Mouse (Mus musculus) fat pad, adult 2 months (tissue): ENCODE data around the gene Prss46.

ENCODE experiments used
- DNase-seq: peaks from one replicate; pipeline ENCODE4 v3.0.0-alpha.2; 2011; ENCODE audit warnings: low read depth, low spot score; ENCODE audit errors: extremely low read depth

The Prss46 gene

DNA sequence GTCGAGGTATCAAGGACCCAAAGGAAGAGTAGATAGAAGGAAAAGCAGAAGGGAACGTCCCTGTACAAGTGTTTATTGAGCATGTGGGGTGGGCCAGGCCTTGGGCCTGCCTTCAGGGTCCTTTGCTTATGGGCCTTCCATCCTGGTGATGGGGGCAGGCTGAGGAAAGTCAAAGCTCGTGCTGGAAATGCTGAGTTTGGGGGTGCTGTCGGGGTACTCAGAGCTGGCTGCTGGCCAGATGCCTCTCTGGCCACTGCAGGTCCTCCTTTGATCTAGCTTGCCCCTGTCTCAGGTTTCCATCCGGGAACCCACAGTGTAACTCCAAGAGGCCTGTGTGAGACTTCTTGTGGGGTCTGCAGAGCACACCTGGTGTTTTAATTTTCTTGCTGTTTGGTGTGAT, 14.2 kb downstream of the Prss46 start:
- no peak for DNase-seq

DNA sequence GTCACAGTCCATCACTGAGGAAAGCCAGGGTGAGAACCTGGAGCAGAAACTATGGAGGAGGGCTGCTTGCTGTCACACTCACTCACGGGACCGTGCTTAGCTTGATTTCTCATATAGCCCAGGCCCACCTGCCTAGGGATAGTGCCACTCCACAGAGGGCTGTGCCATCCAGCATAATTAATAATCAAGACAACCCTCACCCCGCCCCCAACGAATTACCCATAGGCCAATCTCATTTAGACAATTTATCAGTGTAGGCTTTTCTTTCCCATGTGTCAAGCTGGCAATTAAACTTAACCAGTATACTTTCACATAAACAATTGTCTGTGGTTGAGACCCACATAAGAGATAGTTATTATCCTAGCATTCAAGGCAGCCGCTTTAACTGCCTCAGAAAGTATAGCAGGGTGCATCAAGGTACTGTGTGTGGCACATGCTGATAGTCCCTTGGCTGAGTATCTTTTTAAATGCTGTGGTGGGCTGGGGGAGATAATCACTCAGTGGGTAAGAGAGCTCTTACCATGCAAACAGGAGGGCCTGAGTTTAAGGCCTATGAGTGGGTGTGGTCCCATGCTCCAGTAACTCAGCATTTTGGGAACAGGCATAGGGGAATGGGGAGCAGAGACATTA, 14.8 kb downstream of the Prss46 start:
- DNase-seq, result no peak

DNA sequence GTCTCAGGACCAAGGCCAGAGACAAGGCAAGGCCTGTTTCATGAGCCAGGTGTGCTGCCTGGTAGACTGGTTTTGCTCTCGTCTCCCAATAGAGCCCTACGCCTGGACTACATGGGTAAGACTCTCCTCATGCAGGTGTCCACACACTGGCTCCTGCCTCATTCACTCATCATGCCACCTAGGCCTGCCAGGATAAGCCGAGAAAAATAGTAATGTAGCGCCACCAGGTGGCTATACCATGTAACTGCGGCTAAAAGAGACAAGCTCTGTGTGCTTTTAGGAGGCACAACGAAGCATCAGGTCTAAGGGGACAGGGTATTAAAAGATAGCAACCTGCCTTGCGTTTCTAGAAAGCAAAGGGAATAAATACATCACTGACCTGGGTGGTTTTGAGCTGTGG, 26.7 kb downstream of the Prss46 start:
- DNase-seq, result no peak

DNA sequence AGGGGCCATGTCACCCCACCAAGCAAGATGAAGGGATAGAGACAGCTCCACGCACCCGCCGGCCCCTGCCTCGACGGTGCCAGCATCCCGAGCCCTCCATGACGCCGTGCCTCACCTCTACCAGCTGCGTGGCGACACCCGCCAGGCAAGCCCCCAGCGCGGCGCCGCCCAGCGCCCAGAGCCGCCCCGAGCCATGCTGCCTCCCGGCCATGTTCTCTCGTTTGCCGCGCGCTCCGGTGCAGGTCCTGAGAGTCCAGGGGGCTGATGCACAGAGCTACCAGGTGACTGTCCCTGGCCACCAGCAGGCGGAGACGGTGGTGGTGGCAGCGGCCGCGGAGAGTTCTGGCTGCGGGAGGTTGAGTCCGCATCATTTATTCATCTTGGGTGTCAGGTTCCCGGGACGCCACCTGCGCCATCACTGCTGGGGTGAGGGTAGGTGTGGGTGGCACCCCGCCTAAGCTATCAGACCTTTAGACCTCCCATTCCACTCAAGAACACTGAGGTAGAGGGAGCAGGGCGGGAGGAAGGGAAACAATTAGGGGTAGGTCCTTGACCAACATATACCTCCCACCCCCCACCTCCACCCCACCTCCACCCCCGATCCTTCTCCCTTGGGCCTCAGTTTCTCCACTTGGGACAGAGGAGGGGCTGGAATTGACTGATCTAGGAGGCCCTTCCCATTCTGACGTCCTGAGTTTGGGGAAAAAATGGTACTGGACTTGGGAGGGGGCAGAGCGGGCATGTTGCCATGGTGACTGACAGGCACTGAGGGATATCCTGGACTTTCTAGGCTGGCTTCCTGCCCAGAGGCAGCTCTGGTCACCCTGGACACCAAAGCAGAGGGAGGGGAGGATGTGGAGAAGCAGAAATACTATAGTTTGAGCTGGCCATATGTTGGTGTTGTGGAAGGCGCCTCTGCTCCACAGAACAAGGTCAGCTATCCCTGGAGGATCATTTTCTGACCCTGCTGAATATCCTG, 29.7 kb downstream of the Prss46 start:
- no peak for DNase-seq

DNA sequence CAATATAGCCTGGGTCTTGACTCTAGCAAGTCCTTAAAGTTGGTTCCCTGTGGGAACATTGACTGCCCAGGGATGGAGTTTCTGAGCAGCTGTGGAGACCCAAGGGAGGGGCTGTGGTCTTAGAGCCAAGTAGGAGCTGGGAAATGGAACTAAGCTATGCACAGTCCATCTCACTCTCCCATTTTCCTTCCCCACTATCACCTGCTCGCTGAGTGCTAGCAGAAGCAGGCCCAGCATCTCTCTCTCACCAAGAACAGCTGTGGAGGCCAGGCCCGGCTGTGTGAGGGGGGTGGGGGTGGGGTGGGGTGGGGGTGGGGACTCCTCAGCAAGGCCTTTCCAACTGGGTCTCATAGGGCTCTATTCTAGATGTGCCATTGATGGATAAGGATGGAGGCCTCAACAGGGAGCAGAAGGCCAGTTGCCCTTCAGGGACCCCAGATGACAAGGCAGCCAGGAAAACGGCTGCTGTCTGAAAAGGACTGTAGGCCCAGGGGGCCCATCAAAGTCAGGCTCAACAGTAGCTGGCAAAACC, 30.4 kb downstream of the Prss46 start:
- no peak for DNase-seq

DNA sequence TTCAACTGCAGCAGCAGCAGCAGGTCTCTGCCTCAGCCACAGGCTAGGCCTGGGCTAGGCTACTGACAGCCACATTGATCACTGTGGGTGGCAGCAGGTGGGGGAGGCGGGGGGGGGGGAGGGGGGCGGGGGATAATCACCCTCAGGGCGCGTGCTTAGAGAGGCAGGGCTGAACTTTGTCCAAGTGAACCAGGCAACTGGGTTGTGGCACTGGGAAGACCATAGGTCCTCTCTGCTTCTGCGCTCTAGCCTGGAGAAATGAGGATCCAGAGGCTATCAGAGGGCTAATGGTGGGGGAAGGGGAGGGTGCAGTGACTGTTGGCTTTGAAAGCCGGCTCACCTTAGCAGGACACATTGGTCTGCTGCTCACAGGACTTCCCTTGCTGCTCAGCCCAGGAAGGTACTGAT, 31.0 kb downstream of the Prss46 start:
- DNase-seq, result no peak

DNA sequence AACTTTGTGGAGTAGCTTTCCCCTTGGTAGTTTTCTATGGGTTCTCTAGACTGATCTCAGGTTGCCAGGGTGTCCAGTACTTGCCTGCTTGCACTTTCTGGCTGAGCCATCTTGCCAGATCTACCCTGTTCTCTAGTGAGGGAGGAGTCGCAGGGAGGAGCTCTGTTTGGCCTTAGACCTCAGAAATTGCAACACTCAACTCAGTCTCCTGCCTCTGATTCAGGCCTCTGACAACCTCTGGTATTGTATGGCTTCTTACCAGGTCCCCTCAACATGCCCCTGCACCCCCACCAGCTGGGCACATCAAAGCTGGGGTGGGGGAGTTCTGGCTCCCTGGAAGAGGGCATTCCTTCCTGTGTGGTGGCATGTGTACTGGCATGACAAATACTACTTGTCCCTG, 33.0 kb downstream of the Prss46 start:
- peak; percentile 34 for DNase-seq

DNA sequence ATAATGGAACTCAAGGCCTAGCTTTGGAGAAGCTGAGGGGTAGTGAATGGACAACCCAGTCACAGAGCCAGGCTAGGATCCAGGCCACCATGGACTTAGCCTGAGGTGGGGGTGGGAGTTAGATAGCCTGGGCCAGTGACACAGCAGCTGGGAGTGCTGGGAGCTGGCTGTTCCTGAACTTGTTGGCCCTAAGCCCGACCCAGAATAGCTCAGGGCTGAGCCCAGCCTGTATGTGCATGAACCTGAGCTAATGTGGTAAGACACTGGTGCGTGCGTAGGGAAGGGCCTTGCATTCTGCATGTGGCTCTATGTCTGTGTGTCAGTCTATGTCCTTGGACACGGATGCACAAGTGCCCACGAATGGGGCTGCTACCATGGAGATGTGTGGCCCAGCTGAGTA, 33.6 kb downstream of the Prss46 start:
- peak; percentile 79 for DNase-seq

DNA sequence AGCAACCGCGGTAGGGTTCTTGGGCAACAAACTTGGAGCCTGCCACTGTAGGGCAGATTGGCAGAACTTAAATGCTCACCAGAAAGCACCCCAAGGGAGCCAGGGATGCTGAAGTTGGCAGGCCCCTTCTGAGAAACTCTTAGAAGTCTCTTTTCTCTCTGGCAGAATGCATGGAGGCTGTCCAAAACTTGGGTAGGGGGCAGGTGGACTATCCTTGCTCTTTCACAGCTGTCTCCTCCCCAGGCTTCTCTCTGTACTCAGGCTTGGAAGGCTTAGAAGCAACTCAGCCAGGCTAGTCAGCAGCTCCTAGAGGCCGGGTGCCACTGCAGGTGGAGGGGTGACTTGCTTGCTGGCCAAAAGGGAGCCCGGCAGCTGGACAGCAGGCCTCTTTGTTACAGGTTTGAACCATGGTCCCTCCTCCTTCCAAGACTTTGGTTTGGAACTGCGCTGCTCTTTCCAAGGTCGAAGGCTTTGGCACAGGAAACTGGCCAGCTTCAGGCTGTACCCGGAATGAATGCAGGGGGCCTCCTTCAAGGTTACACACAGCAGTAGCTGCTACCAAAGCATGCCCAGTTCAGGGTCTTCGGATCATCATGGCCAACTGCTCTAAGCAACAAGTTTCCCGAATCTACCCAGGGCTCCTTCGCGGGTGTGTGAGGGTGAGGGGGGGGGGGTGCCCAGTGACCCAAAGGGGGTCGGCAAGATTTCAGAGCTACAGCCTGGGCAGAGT, 35.0 kb downstream of the Prss46 start, which contains the start of gene Als2cl:
TSS of gene Als2cl (plus strand) at position 680 of the 730 bp plus-strand sequence.
- DNase-seq, result no peak

DNA sequence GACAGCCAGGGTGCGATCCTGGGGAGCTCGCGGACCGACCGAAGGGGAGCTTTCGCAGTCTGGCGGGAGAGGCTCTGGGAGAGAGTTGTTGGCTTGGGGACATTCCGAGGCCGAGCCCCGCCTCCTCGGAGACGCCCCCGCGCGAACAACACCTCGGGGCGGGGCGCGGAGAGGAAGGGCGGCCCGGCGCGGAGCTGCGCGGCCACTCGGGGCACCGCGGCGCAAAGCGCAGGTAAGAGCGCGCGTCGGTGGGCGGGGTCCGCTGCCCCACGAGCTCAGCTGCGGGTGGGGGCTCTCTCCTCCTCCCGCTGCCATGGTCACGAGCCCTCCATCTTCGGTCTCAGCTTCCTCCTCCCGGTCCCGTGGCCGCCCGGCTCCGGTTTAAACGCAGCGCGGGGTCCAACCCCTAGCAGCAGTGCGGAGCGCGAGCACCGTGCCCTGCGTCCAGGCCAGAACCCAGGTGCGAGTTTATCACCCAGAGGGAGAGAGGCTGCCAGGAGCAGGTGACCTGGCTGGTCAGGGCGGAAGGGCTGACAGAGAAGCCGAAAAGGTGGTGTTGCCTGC, 35.8 kb downstream of the Prss46 start, which contains the start of gene Tmie:
TSS of gene Tmie (minus strand) at position 116 of the 564 bp plus-strand sequence.
- DNase-seq, result no peak

DNA sequence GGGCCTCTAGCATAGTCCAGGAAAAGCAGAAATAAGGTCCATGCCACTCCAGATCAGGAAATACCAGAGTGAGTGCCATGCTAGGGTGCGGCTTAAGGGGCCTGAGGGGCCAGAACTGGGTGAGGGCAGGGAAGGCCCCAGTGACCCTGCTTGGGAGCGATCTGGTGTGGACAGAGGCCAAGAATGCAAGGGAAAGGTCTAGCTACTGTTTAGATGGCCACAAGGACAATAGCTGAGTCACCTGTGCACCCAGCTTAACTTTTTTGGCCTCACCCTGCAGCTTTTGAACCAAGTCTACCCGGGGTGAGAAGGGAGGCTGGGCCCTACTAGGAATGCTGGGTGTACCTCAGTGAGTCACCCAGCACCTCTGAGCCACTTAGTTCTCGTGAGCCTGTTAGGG, 36.5 kb downstream of the Prss46 start:
- DNase-seq, result no peak

DNA sequence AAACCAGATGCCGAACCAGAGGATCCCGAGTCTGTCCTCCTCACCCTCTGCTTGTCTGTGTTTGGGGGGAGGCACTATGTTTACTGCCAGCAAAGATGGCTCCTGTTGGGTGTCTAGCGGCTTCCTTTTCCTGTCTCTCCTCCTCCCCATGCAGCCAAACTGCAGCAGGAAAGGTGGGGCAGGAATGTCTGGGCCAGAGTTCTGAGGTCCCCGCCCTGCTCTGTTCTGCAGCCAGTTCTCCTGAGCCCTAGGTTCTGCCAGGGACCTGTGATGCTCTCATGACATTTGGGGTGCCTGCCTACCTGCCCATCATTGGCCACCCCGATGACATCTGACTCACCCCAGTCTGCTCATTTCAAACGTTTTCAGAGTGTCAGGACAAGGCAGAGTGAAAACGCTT, 37.6 kb downstream of the Prss46 start:
- no peak for DNase-seq

DNA sequence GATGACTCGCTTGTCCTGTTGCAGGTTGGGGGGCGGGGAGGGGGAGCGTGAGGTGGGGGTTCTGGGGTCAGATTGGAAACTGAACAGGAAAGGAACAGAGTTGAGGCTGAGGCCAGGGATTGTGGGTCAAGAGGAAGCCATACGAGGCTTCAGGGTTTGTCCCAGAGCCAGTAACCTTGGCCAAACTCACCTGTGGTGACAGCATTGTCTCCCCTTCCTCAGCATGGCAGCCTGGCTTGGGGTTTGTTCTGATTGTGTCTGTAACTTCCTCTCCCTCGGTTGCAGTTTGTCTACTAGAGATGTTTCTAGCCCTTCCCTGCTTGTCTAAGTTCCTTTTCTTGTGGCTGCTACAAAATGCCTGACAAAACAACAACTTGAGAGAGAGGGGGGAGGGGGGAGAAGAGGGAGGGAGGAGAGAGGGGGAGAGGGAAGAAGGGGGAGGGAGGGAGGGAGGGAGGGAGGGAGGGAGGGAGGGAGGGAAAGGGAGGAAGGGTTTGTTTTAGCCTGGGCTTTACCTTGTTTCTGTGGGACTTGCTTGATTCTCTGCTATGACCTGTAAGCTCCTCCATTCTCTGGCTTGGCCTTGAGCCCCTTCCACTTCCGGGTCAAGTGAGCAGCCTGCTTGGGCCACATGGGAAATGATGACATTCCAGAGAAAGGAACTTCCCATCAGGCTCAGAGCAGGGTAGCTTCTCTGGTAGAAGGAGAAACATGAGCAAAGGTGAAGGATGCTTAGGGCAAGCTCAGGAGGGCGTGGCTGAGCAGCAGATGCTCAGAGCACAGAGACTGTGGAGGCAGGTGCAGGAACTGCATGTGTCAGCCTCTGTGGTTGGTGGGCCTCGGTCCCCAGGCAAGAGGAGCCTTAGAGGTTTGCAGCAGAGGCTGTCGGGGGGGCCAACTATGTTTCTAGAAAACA, 43.3 kb downstream of the Prss46 start:
- no peak for DNase-seq

DNA sequence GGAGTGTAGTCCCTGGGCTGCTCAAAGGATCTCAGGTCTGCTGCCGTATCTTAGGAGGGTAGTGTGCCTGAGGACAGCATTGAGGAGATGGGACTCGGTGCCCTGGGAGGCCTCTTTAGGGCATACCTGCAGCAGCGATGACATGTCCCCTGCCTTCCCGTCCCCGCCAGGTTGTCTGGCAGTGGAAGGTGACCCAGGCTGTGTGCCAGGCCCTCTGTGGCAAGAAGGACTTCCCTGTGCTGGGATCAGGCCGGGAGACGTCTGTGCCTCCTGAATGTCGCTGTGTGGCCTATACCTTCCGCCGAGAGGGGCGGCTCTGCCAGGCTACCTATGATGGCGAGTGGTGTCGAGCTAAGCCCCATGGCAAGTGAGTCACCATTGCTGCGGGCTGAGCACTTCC, 44.6 kb downstream of the Prss46 start:
- DNase-seq, result no peak

DNA sequence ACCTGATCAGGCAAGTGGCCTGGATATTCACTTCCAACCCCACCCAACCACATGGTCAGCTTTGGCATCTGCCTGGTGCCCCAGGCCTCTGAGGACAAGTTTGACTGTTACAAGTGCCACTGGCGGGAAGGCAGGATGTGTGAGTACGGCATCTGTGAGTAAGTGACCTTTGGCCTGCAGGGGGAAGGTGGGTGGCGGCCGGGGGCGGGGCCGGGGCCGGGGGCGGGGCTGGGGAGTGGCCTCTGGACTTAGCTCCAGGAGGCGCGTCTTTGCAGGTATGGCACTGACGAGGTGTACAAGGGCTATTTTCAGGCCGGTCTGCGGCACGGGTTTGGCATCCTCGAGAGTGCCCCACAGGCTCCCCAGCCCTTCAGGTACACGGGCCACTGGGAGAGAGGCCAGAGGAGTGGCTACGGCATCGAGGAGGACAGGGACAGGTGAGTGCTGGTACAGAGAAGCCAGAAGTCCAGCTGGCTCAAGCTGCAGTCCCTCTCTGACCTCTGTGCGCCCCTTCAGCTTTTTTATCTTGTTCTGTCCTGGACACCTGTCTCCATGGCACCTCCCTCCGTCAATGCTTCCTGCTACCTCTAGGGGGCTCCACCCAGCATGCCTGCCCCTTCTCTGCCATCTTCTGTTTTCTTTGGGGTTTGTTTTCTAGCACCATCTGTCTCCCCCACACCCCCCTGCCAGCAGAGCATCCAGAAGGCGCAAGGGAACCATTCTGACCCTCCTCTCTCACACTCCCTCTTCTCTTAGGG, 45.9 kb downstream of the Prss46 start:
- no peak for DNase-seq

DNA sequence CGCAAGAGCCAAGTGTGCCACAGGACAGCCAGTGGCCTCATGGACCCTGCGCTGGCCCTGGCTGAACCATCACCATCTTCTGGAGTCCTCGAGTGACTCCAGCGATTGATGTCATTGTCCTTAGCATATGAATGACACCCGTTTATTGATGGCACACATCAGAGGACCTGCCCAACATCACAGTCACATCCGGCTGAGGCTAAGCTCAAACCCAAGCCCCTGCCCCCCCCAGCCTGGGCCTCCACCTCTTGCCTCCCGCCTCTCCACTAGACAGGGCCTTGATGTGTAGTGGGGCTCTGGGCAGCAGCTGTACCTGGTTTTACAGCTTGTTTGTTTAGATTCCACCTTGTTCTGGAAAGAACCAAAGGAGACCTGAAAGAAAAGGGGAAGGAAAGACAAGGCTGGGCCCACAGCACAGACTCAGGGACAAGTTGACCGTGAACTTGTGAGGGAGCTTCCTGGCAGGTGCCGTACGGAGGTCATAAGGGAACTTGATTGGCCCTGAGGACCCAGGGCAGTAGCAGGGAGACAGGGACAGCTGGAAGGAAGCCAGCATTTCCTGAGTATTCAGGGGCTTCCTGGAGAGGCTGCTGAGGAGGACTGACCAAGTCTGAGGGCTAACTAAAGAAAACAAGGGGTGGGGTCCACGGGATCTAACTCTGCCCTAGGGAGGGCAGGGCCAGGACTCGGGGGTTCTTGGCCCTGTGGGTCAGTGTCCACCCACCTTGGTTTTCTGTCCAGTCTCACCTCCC, 46.9 kb downstream of the Prss46 start:
- DNase-seq, result no peak

DNA sequence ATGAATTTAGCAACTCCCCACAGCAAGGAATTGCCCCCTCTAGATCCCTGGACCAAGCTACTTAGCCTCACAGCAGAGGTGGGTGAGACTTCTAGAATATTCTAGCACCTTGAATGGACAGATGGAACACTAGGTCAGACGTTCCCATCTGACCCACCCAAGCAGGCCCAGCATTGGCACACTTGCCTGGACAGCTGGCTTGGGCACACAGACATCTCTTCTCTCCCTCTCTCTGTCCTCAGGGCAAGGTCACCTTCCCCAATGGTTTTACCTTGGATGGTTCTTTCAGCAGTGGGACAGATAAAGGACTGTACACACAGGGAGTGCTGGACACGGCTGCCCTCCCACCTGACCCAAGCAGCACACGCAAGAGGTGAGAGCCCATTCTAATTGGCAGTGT, 48.2 kb downstream of the Prss46 start:
- no peak for DNase-seq

DNA sequence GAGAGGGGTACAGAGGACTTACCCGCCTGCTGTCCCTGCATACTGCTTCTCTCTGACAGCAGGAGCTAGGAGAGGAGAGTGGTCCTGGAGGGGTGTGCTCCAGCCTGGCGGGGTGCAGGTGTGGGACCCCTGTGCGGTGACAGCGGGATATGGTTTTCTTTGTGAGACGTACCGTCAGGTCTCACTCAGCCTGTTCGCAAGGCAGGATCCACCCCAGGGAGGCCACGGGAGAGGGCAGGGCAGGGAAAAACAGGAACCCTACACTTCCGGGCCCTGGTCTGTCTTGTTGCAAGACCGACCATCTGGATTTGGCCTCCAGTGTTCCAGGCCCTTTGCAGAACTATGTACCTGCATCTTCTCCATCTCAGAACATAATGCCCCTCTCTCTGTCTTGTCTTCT, 49.1 kb downstream of the Prss46 start:
- DNase-seq, result no peak
